Mouse (Mus musculus) limb, embryonic 10.5 days (tissue): ENCODE measurements around the gene Snrpg. TPM values are rescaled to one million over a fixed set of nuclear protein-coding genes. Genes with fewer than 3 reads are reported as not detected.
"Not testable (repeated sequence)": the region's sequence is repeated elsewhere in the genome, so short reads cannot be mapped to it uniquely, and the experiment has no call there.

Source experiments
- DNase-seq: peaks from one replicate; pipeline ENCODE4 v3.0.0-alpha.2; 2017; ENCODE audit warnings: low spot score
- H3K27ac ChIP-seq: fragments of 300-500 bp; sonication (generic); 2 replicates; pipeline ENCODE4 v1.5.1; 2016; ENCODE audit warnings: mild to moderate bottlenecking
- H3K27me3 ChIP-seq: fragments of 300-500 bp; sonication (generic); 2 replicates; pipeline ENCODE4 v1.6.1; 2016; ENCODE audit warnings: low read depth, mild to moderate bottlenecking; ENCODE audit not compliant: poor library complexity, severe bottlenecking
- H3K36me3 ChIP-seq: fragments of 300-500 bp; sonication (generic); 2 replicates; pipeline ENCODE4 v1.6.1; 2016; ENCODE audit warnings: mild to moderate bottlenecking, moderate library complexity
- H3K4me1 ChIP-seq: fragments of 300-500 bp; sonication (generic); 2 replicates; pipeline ENCODE4 v1.6.1; 2016
- H3K4me3 ChIP-seq: fragments of 300-500 bp; sonication (generic); 2 replicates; pipeline ENCODE4 v1.5.1; 2016; ENCODE audit warnings: mild to moderate bottlenecking, moderate library complexity
- H3K9me3 ChIP-seq: fragments of 300-500 bp; sonication (generic); replicated peaks from 2 replicates; pipeline ENCODE4 v1.6.1; 2016; ENCODE audit warnings: mild to moderate bottlenecking
- WGBS: fragments of 180-500 bp; shearing (Covaris S2); methylation state at CpG from one replicate; pipeline ENCODE4 v1.1.7; 2016; 5-methylcytosine and 5-hydroxymethylcytosine counted together
- polyA plus RNA-seq: library from polyadenylated mRNA; unstranded; fragments of >200 nt; fragmentation: Nextera tagmentation; extraction: Ambion mirVana; gene quantifications from 2 replicates; pipeline ENCODE4 v1.2.1, GENCODE M21; 2016

The Snrpg gene
- polyA plus RNA-seq, 1 experiment from 2014 or later = 932 TPM

GRCm38 (mm10) chr6:86371950-86372516, 929 bp downstream of the Snrpg start:
- H3K4me1 ChIP-seq = peaks cover 19% of the 10 kb centered on the region
- H3K9me3 ChIP-seq = no peaks in the 10 kb centered on the region
- H3K27ac ChIP-seq = peak overlapping the region; percentile 92
- no peak for DNase-seq
- peak overlapping the region; percentile 92 for H3K4me3 ChIP-seq
- peaks cover 63% of the 10 kb centered on the region for H3K36me3 ChIP-seq
- H3K27me3 ChIP-seq = no peaks in the 10 kb centered on the region
- 5% methylated on average over 12 of the region's 12 CpGs for WGBS

- peaks cover 66% of the 10 kb centered on the region for H3K36me3 ChIP-seq
- no peak overlapping the region for H3K4me3 ChIP-seq
- 95% methylated on average over 6 of the region's 6 CpGs for WGBS
These were observed 2.5 kb downstream of the Snrpg start for GRCm38 (mm10) chr6:86373556-86373955.

GRCm38 (mm10) chr6:86378341-86378740, 7.2 kb downstream of the Snrpg start:
- Histone ChIP-seq H3K36me3 (peaks cover 65% of the 10 kb centered on the region), H3K4me3 (no peak overlapping the region), H3K27me3 (no peaks in the 10 kb centered on the region), H3K9me3 (no peaks in the 10 kb centered on the region), H3K27ac (no peak overlapping the region), H3K4me1 (peaks cover 4% of the 10 kb centered on the region; the same call in 1 of the 2 replicates)
- no peak for DNase-seq
- 94% methylated on average over 3 of the region's 3 CpGs for WGBS

More at GRCm38 (mm10) chr6:86373556-86373955, 2.5 kb downstream of the Snrpg start:
- Histone ChIP-seq H3K9me3 (no peaks in the 10 kb centered on the region), H3K4me1 (peaks cover 19% of the 10 kb centered on the region), H3K27me3 (no peaks in the 10 kb centered on the region), H3K27ac (no peak overlapping the region)
- no peak for DNase-seq

GRCm38 (mm10) chr6:86380112-86380511, 9.0 kb downstream of the Snrpg start:
- 69% methylated on average over 8 of the region's 8 CpGs for WGBS
- not testable (repeated sequence) for H3K4me1 ChIP-seq, H3K4me3 ChIP-seq, H3K27me3 ChIP-seq, H3K27ac ChIP-seq, H3K9me3 ChIP-seq, DNase-seq
- H3K36me3 ChIP-seq = peaks cover 52% of the 10 kb centered on the region

GRCm38 (mm10) chr6:86382551-86382950, 11.4 kb downstream of the Snrpg start:
- Histone ChIP-seq H3K27ac (no peak overlapping the region), H3K36me3 (peaks cover 49% of the 10 kb centered on the region), H3K4me1 (peaks cover 5% of the 10 kb centered on the region; the same call in 1 of the 2 replicates), H3K4me3 (no peak overlapping the region), H3K27me3 (no peaks in the 10 kb centered on the region), H3K9me3 (no peaks in the 10 kb centered on the region)
- DNase-seq = no peak

- Histone ChIP-seq H3K9me3 (no peaks in the 10 kb centered on the region), H3K4me1 (peaks cover 5% of the 10 kb centered on the region; the same call in 1 of the 2 replicates), H3K4me3 (no peak overlapping the region), H3K36me3 (peaks cover 49% of the 10 kb centered on the region), H3K27me3 (no peaks in the 10 kb centered on the region), H3K27ac (no peak overlapping the region)
- 44% methylated on average over 16 of the region's 16 CpGs for WGBS
- no peak for DNase-seq
These were observed 12.3 kb downstream of the Snrpg start for GRCm38 (mm10) chr6:86383370-86383769.

GRCm38 (mm10) chr6:86384692-86385091, 13.6 kb downstream of the Snrpg start:
- Histone ChIP-seq H3K27me3 (no peaks in the 10 kb centered on the region), H3K9me3 (no peaks in the 10 kb centered on the region), H3K4me1 (peaks cover 5% of the 10 kb centered on the region; the same call in 1 of the 2 replicates), H3K27ac (no peak overlapping the region), H3K36me3 (peaks cover 49% of the 10 kb centered on the region), H3K4me3 (no peak overlapping the region)
- WGBS = 77% methylated on average over 4 of the region's 4 CpGs
- DNase-seq = no peak

GRCm38 (mm10) chr6:86385362-86386104, 14.4 kb downstream of the Snrpg start:
- Histone ChIP-seq H3K27me3 (no peaks in the 10 kb centered on the region), H3K36me3 (peaks cover 51% of the 10 kb centered on the region), H3K4me1 (peaks cover 5% of the 10 kb centered on the region; the same call in 1 of the 2 replicates), H3K9me3 (no peaks in the 10 kb centered on the region), H3K4me3 (no peak overlapping the region), H3K27ac (no peak overlapping the region)
- no peak for DNase-seq
- 82% methylated on average over 5 of the region's 5 CpGs for WGBS

GRCm38 (mm10) chr6:86387313-86387712, 16.2 kb downstream of the Snrpg start:
- 91% methylated on average over 12 of the region's 12 CpGs for WGBS
- Histone ChIP-seq H3K27me3 (no peaks in the 10 kb centered on the region), H3K9me3 (no peaks in the 10 kb centered on the region), H3K4me3 (no peak overlapping the region), H3K36me3 (peaks cover 69% of the 10 kb centered on the region), H3K27ac (no peak overlapping the region), H3K4me1 (peaks cover 5% of the 10 kb centered on the region; the same call in 1 of the 2 replicates)
- DNase-seq = no peak

- Histone ChIP-seq H3K27ac (no peak overlapping the region), H3K4me1 (peaks cover under 1% of the 10 kb centered on the region; the same call in 1 of the 2 replicates), H3K9me3 (no peaks in the 10 kb centered on the region), H3K27me3 (no peaks in the 10 kb centered on the region), H3K36me3 (peaks cover 78% of the 10 kb centered on the region), H3K4me3 (no peak overlapping the region)
- WGBS = 84% methylated on average over 18 of the region's 18 CpGs
- no peak for DNase-seq
These were observed 17.4 kb downstream of the Snrpg start for GRCm38 (mm10) chr6:86388461-86388860.

- DNase-seq = no peak
- Histone ChIP-seq H3K27me3 (no peaks in the 10 kb centered on the region), H3K9me3 (no peaks in the 10 kb centered on the region), H3K27ac (no peak overlapping the region), H3K4me1 (peaks cover 16% of the 10 kb centered on the region), H3K36me3 (peaks cover 77% of the 10 kb centered on the region), H3K4me3 (no peak overlapping the region)
- 93% methylated on average over 5 of the region's 5 CpGs for WGBS
These were observed 20.2 kb downstream of the Snrpg start for GRCm38 (mm10) chr6:86391326-86391725.

- Histone ChIP-seq H3K9me3 (no peaks in the 10 kb centered on the region), H3K4me3 (no peak overlapping the region), H3K27ac (no peak overlapping the region), H3K36me3 (peaks cover 60% of the 10 kb centered on the region), H3K27me3 (no peaks in the 10 kb centered on the region), H3K4me1 (peaks cover 27% of the 10 kb centered on the region)
- no peak for DNase-seq
- 85% methylated on average over 1 of the region's 1 CpGs for WGBS
These were observed 22.1 kb downstream of the Snrpg start for GRCm38 (mm10) chr6:86393187-86393586.

- Histone ChIP-seq H3K9me3 (no peaks in the 10 kb centered on the region), H3K27ac (no peak overlapping the region), H3K27me3 (no peaks in the 10 kb centered on the region), H3K4me3 (no peak overlapping the region), H3K36me3 (peaks cover 50% of the 10 kb centered on the region), H3K4me1 (peaks cover 27% of the 10 kb centered on the region)
- no peak for DNase-seq
- WGBS = 93% methylated on average over 17 of the region's 17 CpGs
These were observed 23.1 kb downstream of the Snrpg start for GRCm38 (mm10) chr6:86394078-86394720.
